Mouse (Mus musculus) lung, postnatal 0 days (tissue): ENCODE measurements around the gene Fam83d.

Experiments used
- CTCF ChIP-seq: IDR thresholded peaks from 2 replicates; pipeline ENCODE4 v1.5.1; 2016; ENCODE audit warnings: antibody characterized with exemption, mild to moderate bottlenecking
- EP300 ChIP-seq: IDR thresholded peaks from 2 replicates; pipeline ENCODE4 v1.6.1; 2016; ENCODE audit warnings: antibody characterized with exemption, mild to moderate bottlenecking, control low read depth

DNA sequence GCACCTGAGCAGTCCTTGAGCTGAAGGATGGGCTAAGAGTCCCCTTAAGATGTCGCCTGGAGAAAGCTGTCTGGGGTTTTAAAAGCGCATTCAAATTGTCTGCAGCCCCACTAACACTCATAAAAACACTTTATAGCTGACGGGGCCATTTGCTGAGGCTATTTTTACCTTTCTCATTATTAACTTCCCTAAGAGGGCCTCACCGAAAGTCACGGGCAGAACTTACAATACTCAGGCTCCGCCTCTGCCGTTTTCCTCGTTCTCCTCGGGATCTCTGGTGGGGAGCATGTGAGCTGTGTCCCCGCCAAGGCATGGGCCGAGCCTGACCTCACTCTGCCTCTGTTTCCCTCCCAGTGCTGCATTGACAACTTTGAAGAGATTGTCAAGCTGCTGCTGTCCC, 21.7 kb upstream of the Fam83d start:
- TF ChIP-seq CTCF (no peak), EP300 (no peak)
